Mouse (Mus musculus): Measurements from ENCODE around the gene Adra2c. TPM values are rescaled to one million over a fixed set of nuclear protein-coding genes. Genes with fewer than 3 reads are reported as not detected.

The Adra2c gene
- 0.10 and 0.13 TPM in 2 replicates for polyA plus RNA-seq (2012; rRNA removed)
- polyA plus RNA-seq (2014; fragmentation: Nextera tagmentation; extraction: Ambion mirVana): 0.10 and 0.15 TPM in 2 replicates

- ATAC-seq (ENCODE audit: low FRiP score, low read depth): no peak
- peaks cover 58% of the 10 kb centered on the region for H3K27me3 ChIP-seq (ENCODE audit: control insufficient read depth, insufficient read depth, low read length)
- H3K9me3 ChIP-seq (ENCODE audit: control insufficient read depth, low read length): no peaks in the 10 kb centered on the region
- no peak for DNase-seq (ENCODE audit: low spot score)
- no peak for TF ChIP-seq POLR2A (IDR thresholded peaks at IDR 0.05; ENCODE audit: borderline replicate concordance, extremely low read depth, insufficient read depth, insufficient read length)
- 37% methylated on average over 3 of the region's 3 CpGs for WGBS
- peak within 1 kb of the TSS; percentile 45 for H3K4me3 ChIP-seq (replicated peaks; ENCODE audit: low read length)
- H3K27ac ChIP-seq (replicated peaks; ENCODE audit: low read depth, low read length): no peak within 1 kb of the TSS
- no peaks in the 10 kb centered on the region for H3K36me3 ChIP-seq (ENCODE audit: control insufficient read depth, insufficient read depth, low read length)
- H3K4me1 ChIP-seq (ENCODE audit: control insufficient read depth, insufficient read depth, low read length): no peaks in the 10 kb centered on the region; the same call in none of the 2 replicates
- H3K9ac ChIP-seq (ENCODE audit: low read depth, low read length, severe bottlenecking): peak within 1 kb of the TSS; percentile 21; the same call in 1 of the 2 replicates
- H3K4me2 ChIP-seq (replicated peaks; ENCODE audit: low read depth, low read length, severe bottlenecking): peak within 1 kb of the TSS; percentile 78
Measured at GRCm38 (mm10) chr5:35278019-35278418, at the start of gene Adra2c. Gene Adra2c, plus strand, starts transcription at chr5:35278319.

GRCm38 (mm10) chr5:35233142-35233541 is 45.0 kb upstream of the Adra2c start:
- no peak for DNase-seq (ENCODE audit: low spot score)
- ATAC-seq (ENCODE audit: low FRiP score, low read depth): no peak
- Histone ChIP-seq H3K27me3 (ENCODE audit: control insufficient read depth, insufficient read depth, low read length) (no peaks in the 10 kb centered on the region), H3K36me3 (ENCODE audit: control insufficient read depth, insufficient read depth, low read length) (no peaks in the 10 kb centered on the region), H3K4me2 (replicated peaks; ENCODE audit: low read depth, low read length, severe bottlenecking) (no peak overlapping the region), H3K27ac (replicated peaks; ENCODE audit: low read depth, low read length) (no peak overlapping the region), H3K9me3 (ENCODE audit: control insufficient read depth, low read length) (no peaks in the 10 kb centered on the region), H3K9ac (ENCODE audit: low read depth, low read length, severe bottlenecking) (no peak overlapping the region), H3K4me3 (replicated peaks; ENCODE audit: low read length) (no peak overlapping the region), H3K4me1 (ENCODE audit: control insufficient read depth, insufficient read depth, low read length) (no peaks in the 10 kb centered on the region)
- 56% methylated on average over 4 of the region's 4 CpGs for WGBS
- no peak for TF ChIP-seq POLR2A (IDR thresholded peaks at IDR 0.05; ENCODE audit: borderline replicate concordance, extremely low read depth, insufficient read depth, insufficient read length)

- no peak for DNase-seq (ENCODE audit: low spot score)
Measured at GRCm38 (mm10) chr5:35237757-35238156, 40.4 kb upstream of the Adra2c start.

GRCm38 (mm10) chr5:35238627-35239026 is 39.5 kb upstream of the Adra2c start:
- Histone ChIP-seq H3K36me3 (ENCODE audit: control insufficient read depth, insufficient read depth, low read length) (no peaks in the 10 kb centered on the region), H3K9ac (ENCODE audit: low read depth, low read length, severe bottlenecking) (no peak overlapping the region), H3K4me2 (replicated peaks; ENCODE audit: low read depth, low read length, severe bottlenecking) (no peak overlapping the region), H3K9me3 (ENCODE audit: control insufficient read depth, low read length) (no peaks in the 10 kb centered on the region), H3K27me3 (ENCODE audit: control insufficient read depth, insufficient read depth, low read length) (no peaks in the 10 kb centered on the region), H3K4me1 (ENCODE audit: control insufficient read depth, insufficient read depth, low read length) (no peaks in the 10 kb centered on the region), H3K4me3 (replicated peaks; ENCODE audit: low read length) (no peak overlapping the region), H3K27ac (replicated peaks; ENCODE audit: low read depth, low read length) (no peak overlapping the region)
- DNase-seq (ENCODE audit: low spot score) (no peak), ATAC-seq (ENCODE audit: low FRiP score, low read depth) (no peak)
- TF ChIP-seq POLR2A (IDR thresholded peaks at IDR 0.05; ENCODE audit: borderline replicate concordance, extremely low read depth, insufficient read depth, insufficient read length): no peak
- 76% methylated on average over 2 of the region's 2 CpGs for WGBS

More at GRCm38 (mm10) chr5:35237757-35238156, 40.4 kb upstream of the Adra2c start:
- H3K27me3 ChIP-seq (ENCODE audit: control insufficient read depth, insufficient read depth, low read length): no peaks in the 10 kb centered on the region
- no peaks in the 10 kb centered on the region for H3K4me1 ChIP-seq (ENCODE audit: control insufficient read depth, insufficient read depth, low read length)
- WGBS: 82% methylated on average over 4 of the region's 4 CpGs
- no peak overlapping the region for H3K9ac ChIP-seq (ENCODE audit: low read depth, low read length, severe bottlenecking)
- H3K36me3 ChIP-seq (ENCODE audit: control insufficient read depth, insufficient read depth, low read length): no peaks in the 10 kb centered on the region
- no peak for TF ChIP-seq POLR2A (IDR thresholded peaks at IDR 0.05; ENCODE audit: borderline replicate concordance, extremely low read depth, insufficient read depth, insufficient read length)
- H3K9me3 ChIP-seq (ENCODE audit: control insufficient read depth, low read length): no peaks in the 10 kb centered on the region
- no peak overlapping the region for H3K4me2 ChIP-seq (replicated peaks; ENCODE audit: low read depth, low read length, severe bottlenecking)
- no peak overlapping the region for H3K4me3 ChIP-seq (replicated peaks; ENCODE audit: low read length)
- no peak overlapping the region for H3K27ac ChIP-seq (replicated peaks; ENCODE audit: low read depth, low read length)
- ATAC-seq (ENCODE audit: low FRiP score, low read depth): no peak

GRCm38 (mm10) chr5:35241556-35241955 is 36.6 kb upstream of the Adra2c start:
- H3K4me3 ChIP-seq (replicated peaks; ENCODE audit: low read length): no peak overlapping the region
- no peaks in the 10 kb centered on the region for H3K4me1 ChIP-seq (ENCODE audit: control insufficient read depth, insufficient read depth, low read length)
- no peaks in the 10 kb centered on the region for H3K9me3 ChIP-seq (ENCODE audit: control insufficient read depth, low read length)
- no peak for TF ChIP-seq POLR2A (IDR thresholded peaks at IDR 0.05; ENCODE audit: borderline replicate concordance, extremely low read depth, insufficient read depth, insufficient read length)
- 53% methylated on average over 3 of the region's 3 CpGs for WGBS
- no peak overlapping the region for H3K9ac ChIP-seq (ENCODE audit: low read depth, low read length, severe bottlenecking)
- no peak overlapping the region for H3K4me2 ChIP-seq (replicated peaks; ENCODE audit: low read depth, low read length, severe bottlenecking)
- ATAC-seq (ENCODE audit: low FRiP score, low read depth): no peak
- no peak for DNase-seq (ENCODE audit: low spot score)
- no peaks in the 10 kb centered on the region for H3K36me3 ChIP-seq (ENCODE audit: control insufficient read depth, insufficient read depth, low read length)
- H3K27ac ChIP-seq (replicated peaks; ENCODE audit: low read depth, low read length): no peak overlapping the region
- no peaks in the 10 kb centered on the region for H3K27me3 ChIP-seq (ENCODE audit: control insufficient read depth, insufficient read depth, low read length)

- no peaks in the 10 kb centered on the region for H3K36me3 ChIP-seq (ENCODE audit: control insufficient read depth, insufficient read depth, low read length)
- ATAC-seq (ENCODE audit: low FRiP score, low read depth) (no peak), DNase-seq (ENCODE audit: low spot score) (no peak)
- WGBS: 13% methylated on average over 1 of the region's 1 CpGs
- H3K27me3 ChIP-seq (ENCODE audit: control insufficient read depth, insufficient read depth, low read length): no peaks in the 10 kb centered on the region
- no peak overlapping the region for H3K4me3 ChIP-seq (replicated peaks; ENCODE audit: low read length)
- no peaks in the 10 kb centered on the region for H3K4me1 ChIP-seq (ENCODE audit: control insufficient read depth, insufficient read depth, low read length)
- no peak overlapping the region for H3K9ac ChIP-seq (ENCODE audit: low read depth, low read length, severe bottlenecking)
- no peak for TF ChIP-seq POLR2A (IDR thresholded peaks at IDR 0.05; ENCODE audit: borderline replicate concordance, extremely low read depth, insufficient read depth, insufficient read length)
- H3K4me2 ChIP-seq (replicated peaks; ENCODE audit: low read depth, low read length, severe bottlenecking): no peak overlapping the region
- no peak overlapping the region for H3K27ac ChIP-seq (replicated peaks; ENCODE audit: low read depth, low read length)
- H3K9me3 ChIP-seq (ENCODE audit: control insufficient read depth, low read length): no peaks in the 10 kb centered on the region
Measured at GRCm38 (mm10) chr5:35244204-35244603, 33.9 kb upstream of the Adra2c start.

Data from limb, embryonic 14.5 days (tissue).